Mouse (Mus musculus) liver, adult 2 months (tissue): ENCODE measurements at regions not wholly inside any gene's neighbourhood (a gene's known extent, or its start where the extent isn't known, plus 50 kb on each side); places are given as distances from the start of the nearest gene placed in this dataset.

ENCODE experiments used
- CTCF ChIP-seq: fragments of 200-500 bp; IDR thresholded peaks from 2 replicates; pipeline ENCODE4 v1.5.1; 2011; ENCODE audit warnings: low read depth, low read length, control low read depth
- POLR2A ChIP-seq: fragments of 200-500 bp; IDR thresholded peaks from 2 replicates; pipeline ENCODE4 v1.6.1; 2011; ENCODE audit warnings: low read length, control low read depth; ENCODE audit not compliant: insufficient read depth; ENCODE audit errors: extremely low read depth

- TF ChIP-seq CTCF (no peak), POLR2A (no peak)
These were observed 701.3 kb upstream of the Pkdcc start for GRCm38 (mm10) chr17:82513816-82514215.
